Mouse (Mus musculus) kidney, adult 18-20 months (tissue): ENCODE measurements around the gene Cdk16.

Experiments
- DNase-seq: peaks from one replicate; pipeline ENCODE4 v3.0.0; 2021

The Cdk16 gene

DNA sequence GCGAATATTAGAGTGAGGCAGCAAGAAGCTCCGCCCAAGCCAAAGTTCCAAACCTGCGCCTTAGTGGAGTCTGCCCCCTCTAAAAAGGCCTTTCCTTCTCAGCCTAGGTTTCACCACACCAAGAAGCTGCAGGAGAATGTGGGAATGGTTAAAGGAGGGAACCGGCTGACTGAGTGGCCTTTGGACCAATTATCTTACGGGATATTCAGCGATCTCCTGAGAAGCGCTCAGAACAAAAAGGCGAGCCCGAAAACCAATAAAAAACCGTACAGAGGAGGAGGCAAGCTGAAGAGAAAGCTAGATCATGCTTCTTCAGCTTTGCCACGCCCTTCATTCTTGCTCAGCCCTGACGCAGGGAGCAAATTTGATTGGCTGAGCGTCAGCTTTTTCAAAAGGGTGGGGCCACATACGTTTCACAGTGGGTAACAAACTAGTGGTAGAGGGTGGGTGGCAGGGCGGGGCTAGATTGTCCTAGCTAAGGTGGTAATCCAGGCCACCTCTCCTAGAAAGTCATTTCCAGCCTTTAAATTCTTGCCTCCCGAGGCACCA, at the start of gene Cdk16:
TSS of gene Cdk16 (plus strand) at position 436 of the 549 bp plus-strand sequence.
- no peak for DNase-seq

- DNase-seq, result no peak
Measured at GRCm38 (mm10) chrX:20638141-20638540, 49.6 kb upstream of the Cdk16 start.

GRCm38 (mm10) chrX:20644780-20645179, 43.0 kb upstream of the Cdk16 start:
- no peak for DNase-seq

DNA sequence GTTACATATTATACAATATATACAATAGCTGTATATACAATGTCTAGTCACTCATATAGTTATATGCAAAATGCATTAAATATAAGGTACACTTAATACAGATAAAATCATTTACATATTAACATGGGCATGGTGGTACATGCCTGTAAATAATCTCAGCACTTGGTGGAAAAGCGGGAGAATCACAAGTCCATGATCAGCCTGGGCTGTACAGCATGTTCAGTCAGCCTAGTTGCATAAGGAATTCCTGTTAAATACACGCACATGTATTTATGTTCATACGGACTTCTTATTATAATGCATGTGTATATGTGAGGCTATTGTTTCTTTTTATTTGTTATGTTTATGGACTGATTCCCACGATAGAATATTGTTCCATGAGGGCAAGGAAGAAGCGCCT, 30.2 kb upstream of the Cdk16 start:
- DNase-seq, result no peak

GRCm38 (mm10) chrX:20658026-20658652, 29.6 kb upstream of the Cdk16 start, which contains the start of gene Uba1:
Gene Uba1 (plus strand): TSS chrX:20658326.
- peak; percentile 68 for DNase-seq

DNA sequence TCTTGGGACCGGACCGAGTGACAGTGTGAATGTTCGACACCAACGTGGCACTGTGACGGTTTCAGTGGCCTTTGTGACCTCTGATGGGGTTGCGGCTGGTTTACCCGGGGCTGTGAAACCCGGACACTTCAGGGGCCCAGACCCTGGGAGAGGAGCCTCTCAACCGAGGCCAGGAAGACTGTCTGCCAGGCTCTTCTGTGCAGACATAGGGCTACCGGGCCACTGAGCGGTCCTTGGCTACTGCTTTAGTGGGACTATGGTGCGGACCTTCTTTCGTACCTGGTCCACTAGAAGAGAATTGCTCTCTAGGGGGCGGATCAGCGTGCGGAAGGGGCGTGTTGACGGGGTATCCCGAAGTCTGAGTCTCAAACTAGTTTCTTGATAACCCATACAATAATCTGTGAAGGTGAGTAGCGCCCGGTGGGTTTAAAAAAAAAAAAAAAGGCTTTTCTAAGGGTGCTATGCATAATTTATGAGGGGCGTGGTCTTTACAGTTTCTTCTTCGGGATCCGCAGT, 28.8 kb upstream of the Cdk16 start:
- peak; percentile 15 for DNase-seq

- no peak for DNase-seq
Measured at GRCm38 (mm10) chrX:20662317-20662715, 25.4 kb upstream of the Cdk16 start.

DNA sequence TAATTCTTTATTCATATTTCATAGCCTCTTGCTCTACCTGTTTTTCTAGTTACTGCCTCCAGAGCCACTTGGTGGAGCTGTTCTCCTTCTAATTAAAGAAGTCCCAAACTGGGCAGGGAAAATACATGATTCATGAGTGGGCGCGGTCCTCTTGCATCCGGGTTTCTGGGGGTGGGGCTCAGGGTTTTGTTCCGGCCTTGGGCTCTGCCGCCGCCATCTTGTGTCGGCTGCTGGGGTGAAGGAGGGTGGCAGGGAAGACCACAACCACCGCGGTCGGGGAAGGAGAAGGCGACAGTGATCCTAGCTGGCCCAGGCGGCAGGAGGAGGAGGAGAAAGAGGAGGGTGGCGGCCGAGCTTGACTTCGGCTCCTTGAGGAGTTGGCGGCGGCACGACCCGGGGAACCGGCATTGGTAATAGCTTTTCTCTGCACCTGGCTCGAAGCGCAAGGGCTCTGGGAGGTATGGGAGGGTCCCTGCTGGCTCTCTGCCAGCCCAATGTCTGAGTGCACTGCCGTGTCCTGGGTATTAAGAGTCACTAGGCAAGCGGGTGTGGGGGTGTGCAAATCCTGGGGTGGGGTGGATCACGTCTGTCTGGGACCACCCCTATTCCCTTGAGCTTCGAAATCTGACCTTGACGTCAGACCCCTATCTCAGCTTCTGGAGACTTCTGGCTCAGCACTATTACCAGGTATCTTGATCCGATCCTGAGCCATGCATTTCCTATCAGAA, 24.9 kb upstream of the Cdk16 start:
- DNase-seq, result peak; percentile 83

DNA sequence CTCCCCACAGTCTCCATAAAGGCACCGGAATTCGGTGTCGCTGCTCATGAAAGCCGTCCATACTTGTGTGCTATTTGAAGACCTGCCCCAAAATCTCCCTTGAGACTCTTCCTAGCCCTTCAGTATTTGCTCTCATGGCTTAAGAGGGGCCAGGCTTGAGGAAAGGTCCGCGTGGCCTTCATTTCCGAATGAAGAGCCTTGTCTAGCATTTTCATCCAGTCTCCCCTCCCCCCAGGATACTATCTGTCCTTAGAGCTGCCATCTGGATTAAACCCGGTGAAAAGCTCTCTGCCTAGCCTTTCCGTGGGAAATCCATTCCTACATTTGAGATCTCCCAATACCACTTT, 24.3 kb upstream of the Cdk16 start:
- peak; percentile 29 for DNase-seq

DNA sequence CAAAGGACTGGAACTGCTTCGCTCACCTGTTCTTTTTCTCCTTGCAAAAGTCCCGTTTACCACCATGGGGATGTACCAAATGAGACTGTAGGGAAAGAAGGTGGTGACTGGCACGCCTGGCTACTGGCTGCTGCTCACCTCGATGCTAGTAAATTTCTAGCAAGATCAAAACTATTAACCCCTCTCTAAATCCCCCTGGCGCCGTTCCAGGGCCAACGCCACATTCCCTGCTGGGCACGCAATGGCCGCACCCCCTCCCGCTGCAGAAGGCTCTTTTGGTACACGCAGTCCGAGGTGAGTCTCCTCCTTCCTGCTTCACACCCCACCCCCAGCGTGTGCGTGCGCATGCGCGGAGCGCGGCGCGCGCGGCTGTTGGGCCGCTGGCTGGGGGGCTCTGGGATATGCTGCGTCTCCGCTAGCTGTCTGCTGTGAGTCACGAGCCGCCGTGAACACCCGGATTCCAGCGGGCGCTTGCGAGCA, 354 bp downstream of the Cdk16 start:
- peak; percentile 84 for DNase-seq

DNA sequence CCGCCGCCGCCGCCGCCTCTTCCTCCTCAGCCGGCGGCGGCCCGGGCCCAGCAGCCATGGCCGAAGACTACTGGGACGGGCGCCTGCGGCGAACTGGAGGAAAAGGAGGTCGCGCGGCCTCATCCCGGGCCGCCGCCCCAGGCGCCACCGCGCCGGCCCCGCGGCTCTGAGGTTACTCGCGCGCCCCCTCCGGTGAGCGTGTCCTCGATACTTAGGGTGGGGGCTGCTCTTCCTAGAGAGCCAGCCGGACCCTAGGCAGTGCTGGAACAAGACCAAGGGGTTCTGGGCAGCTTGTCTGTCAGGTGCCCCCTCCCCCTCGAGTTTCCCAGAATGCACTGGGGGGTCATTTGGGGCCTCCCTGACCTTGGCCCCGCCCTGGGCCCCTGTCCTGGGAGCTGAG, 861 bp downstream of the Cdk16 start:
- DNase-seq, result peak; percentile 54

- DNase-seq, result no peak
Measured at GRCm38 (mm10) chrX:20691566-20691965, 3.8 kb downstream of the Cdk16 start.

DNA sequence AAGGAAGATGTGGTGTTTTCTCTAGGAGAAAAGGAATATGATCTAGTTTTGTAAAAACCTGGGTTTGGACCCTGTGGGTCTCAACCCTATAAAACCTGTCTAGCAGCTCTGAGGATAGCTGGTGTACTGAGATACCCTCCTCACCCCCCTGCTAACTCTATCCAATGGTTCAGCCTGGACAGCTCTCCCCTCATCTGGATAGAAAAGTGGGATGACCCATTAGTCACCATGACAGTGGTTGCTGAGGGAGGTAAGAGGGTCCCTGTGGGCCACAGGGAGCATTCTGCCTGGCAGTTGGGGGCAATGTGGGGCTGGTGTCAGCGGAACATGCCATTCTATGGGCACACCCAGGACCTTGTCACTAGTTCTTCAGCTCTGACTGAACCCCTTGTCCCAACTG, 4.9 kb downstream of the Cdk16 start:
- DNase-seq, result no peak

GRCm38 (mm10) chrX:20695842-20696241, 8.1 kb downstream of the Cdk16 start:
- no peak for DNase-seq

DNA sequence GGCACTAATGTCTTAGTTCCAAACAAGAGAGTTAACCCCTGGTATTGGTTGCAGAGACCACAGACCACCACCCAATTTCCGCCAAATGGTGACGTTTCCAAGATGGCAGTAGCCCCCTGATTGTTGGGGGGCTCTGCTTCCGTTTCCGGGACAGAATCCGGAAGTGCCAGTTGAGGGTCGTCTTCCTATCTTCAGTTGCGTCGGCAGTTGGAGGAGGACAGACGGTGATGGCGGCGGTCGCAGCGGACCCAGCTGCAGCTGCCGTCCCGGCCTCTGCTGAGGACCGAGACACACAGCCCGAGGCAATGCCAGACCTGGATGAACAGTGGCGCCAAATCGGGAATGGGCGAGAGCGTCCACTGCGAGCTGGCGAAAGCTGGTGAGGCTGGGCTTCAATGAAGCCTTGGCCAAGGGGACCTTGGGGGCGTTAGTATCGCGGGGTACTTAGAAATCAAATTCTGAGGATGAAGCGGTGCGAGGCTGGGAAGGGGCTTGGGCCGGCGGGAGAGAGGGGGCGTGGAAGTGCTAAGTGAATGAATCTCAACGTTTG, 16.1 kb downstream of the Cdk16 start, which contains the start of gene Usp11:
TSS of gene Usp11 (plus strand) at position 166 of the 550 bp plus-strand sequence.
- no peak for DNase-seq

DNA sequence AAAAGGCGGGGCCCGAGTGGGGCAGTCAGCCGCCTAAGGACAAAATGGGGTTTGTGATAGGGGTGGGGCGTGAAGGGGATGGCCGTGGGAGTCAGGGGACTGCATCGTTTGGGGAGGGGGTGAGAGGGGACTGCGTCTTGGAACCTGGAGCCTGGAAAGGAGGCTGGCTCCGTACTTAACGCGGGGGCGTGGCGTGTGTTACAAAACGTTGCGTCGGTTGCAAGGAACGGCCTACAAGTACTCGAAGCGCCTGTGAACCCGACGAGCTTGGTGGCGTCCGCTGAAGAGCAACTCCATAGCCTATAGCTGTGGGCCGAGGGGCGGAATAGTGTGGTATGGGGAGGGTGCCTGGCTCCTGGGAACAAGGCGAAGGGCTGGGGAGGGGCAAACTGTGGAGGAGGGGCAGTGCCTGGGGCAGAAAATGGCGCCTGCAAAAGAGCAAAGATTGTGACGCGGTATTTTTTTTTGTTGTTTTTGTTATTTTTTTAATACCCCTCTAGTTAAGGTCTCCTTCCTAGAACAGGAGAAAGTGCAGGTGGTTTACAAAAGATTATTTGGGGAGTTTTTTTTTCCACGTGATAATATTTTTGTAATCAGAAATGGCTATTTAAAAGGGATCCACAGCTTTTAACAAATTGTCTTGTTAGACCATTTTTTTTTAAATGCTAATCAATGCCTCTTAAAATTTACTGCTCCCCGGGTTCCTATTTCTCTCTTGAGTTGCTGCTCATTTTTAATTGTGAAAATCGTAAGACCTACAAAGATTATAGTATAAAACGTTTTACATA, 16.7 kb downstream of the Cdk16 start:
- peak; percentile 74 for DNase-seq

- DNase-seq, result no peak
Measured at GRCm38 (mm10) chrX:20705083-20705402, 17.3 kb downstream of the Cdk16 start.

- no peak for DNase-seq
Measured at GRCm38 (mm10) chrX:20728681-20729080, 40.9 kb downstream of the Cdk16 start.

DNA sequence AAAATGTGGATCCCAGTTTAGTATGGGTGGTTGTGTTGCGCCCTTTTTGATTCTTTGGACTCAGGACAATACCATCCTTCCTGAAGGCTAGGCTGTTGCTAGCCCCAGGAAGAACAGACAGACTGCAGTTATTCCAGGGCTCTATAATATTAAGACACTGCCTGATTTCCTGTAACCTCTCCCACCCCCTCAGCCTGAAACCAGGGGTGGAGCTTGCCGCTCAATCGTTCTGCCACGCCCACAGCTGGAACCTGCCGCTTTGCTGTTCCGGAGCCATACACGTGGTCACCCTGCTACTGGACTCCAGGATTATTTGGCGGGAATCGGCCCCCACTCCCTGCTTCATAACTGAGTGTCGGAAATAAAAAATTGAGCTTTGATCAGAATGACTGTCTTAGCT, 42.3 kb downstream of the Cdk16 start:
- DNase-seq, result peak; percentile 8

DNA sequence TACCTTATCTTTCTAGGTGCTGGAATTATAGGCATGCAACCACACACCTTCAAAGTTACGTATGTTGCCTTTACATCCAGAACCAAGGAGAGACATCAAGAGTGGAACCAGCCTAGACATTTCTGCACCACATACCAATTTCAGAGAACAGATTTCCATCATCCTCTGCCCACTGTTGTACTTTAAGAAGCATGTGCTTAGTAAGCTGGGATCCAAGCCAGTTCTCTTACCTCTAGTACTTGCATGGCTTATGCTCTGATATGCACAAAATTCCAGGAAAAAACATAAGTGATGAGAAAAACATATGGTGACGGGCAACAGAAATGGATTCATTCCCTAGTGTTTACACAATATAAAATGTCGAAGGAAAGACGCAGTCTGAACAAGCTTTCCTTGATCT, 48.7 kb downstream of the Cdk16 start:
- no peak for DNase-seq

GRCm38 (mm10) chrX:20748829-20749228, 61.1 kb downstream of the Cdk16 start:
- DNase-seq, result no peak
